Mouse (Mus musculus) heart, embryonic 14.5 days (tissue): ENCODE measurements around the gene Lamtor1. TPM values are rescaled to one million over a fixed set of nuclear protein-coding genes. Genes with fewer than 3 reads are reported as not detected.
A peak's percentile ranks its signal among the peaks of the same experiment; 100 is the strongest.

ENCODE experiments used
- ATAC-seq: fragments of 200-750 bp; cut with Nextera tagmentation; 2 replicates; pipeline ENCODE4 v1.8.0; 2017; ENCODE audit warnings: low read depth, moderate TSS enrichment; ENCODE audit not compliant: insufficient number of reproducible peaks, insufficient read depth, low FRiP score
- H3K27ac ChIP-seq, 2 experiments: fragments of 200-500 bp in 1 of 2; fragments of 300-500 bp in 1 of 2; sonication (generic) in 1 of 2; replicated peaks in 1 of 2; 2 replicates each; pipeline ENCODE4 v1.5.1; 2012 to 2014; ENCODE audit warnings: low read depth in 2 of 2, low read length in 2 of 2, control low read depth in 1 of 2, mild to moderate bottlenecking in 1 of 2, mixed read lengths in 1 of 2; ENCODE audit not compliant: control insufficient read depth in 1 of 2, insufficient read depth in 1 of 2
- H3K27me3 ChIP-seq: fragments of 300-500 bp; sonication (generic); 2 replicates; pipeline ENCODE4 v1.6.1; 2014; ENCODE audit warnings: mild to moderate bottlenecking, low read length, control low read depth; ENCODE audit not compliant: control insufficient read depth, insufficient read depth
- H3K36me3 ChIP-seq: fragments of 300-500 bp; sonication (generic); 2 replicates; pipeline ENCODE4 v1.6.1; 2014; ENCODE audit warnings: mild to moderate bottlenecking, control low read depth, low read length, mixed read lengths; ENCODE audit not compliant: control insufficient read depth, insufficient read depth
- H3K4me1 ChIP-seq, 2 experiments: fragments of 200-500 bp in 1 of 2; fragments of 300-500 bp in 1 of 2; sonication (generic) in 1 of 2; 2 replicates each; pipeline ENCODE4 v1.6.1; 2012 to 2014; ENCODE audit warnings: low read length in 2 of 2, control low read depth in 1 of 2, mixed read lengths in 1 of 2; ENCODE audit not compliant: control insufficient read depth in 2 of 2, insufficient read depth in 2 of 2
- H3K4me2 ChIP-seq: fragments of 300-500 bp; sonication (generic); 2 replicates; pipeline ENCODE4 v1.6.1; 2014; ENCODE audit warnings: mild to moderate bottlenecking, low read length
- H3K4me3 ChIP-seq, 2 experiments: fragments of 200-500 bp in 1 of 2; fragments of 300-500 bp in 1 of 2; sonication (generic) in 1 of 2; 2 replicates each; pipeline ENCODE4 v1.5.1; 2012 to 2014; ENCODE audit warnings: low read length in 2 of 2, mild to moderate bottlenecking in 2 of 2, control low read depth in 1 of 2, low read depth in 1 of 2, moderate library complexity in 1 of 2; ENCODE audit not compliant: control insufficient read depth in 1 of 2, insufficient read depth in 1 of 2
- H3K9ac ChIP-seq: fragments of 300-500 bp; sonication (generic); 2 replicates; pipeline ENCODE4 v1.6.1; 2014; ENCODE audit warnings: mild to moderate bottlenecking, low read length
- H3K9me3 ChIP-seq: fragments of 300-500 bp; sonication (generic); 2 replicates; pipeline ENCODE4 v1.6.1; 2016; ENCODE audit warnings: low read length, control low read depth; ENCODE audit not compliant: control insufficient read depth
- WGBS: fragments of 180-500 bp; shearing (Covaris S2); extraction: QIAGEN DNeasy Blood & Tissue Kit; methylation state at CpG from one replicate; pipeline ENCODE4 v1.1.7; 2014; 5-methylcytosine and 5-hydroxymethylcytosine counted together
- polyA plus RNA-seq: library from polyadenylated mRNA; unstranded; fragments of >200 nt; fragmentation: Nextera tagmentation; extraction: Ambion mirVana; gene quantifications from 2 replicates; pipeline ENCODE4 v1.2.1, GENCODE M21; 2014

Gene Lamtor1
- polyA plus RNA-seq, 1 experiment from 2014 or later, result 146 TPM

DNA sequence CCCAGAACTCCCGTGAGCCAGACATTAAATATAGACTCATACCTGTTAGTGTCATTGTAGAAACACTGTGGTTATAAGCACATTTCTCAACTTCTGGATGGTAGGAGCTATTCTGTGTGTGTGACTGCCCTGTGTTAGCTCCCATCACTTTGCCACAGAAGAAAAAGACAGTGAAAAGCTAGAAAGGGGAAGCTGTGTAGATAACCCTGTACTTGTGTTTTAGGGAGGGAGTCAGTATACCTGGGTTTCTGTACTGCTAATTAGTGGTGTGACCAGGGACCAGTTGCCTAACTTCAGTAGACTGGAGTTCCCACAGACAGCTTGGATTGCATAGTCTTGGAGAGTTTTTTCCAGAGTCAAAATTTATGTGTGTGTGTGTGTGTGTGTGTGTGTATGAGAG is 50.8 kb downstream of the Lamtor1 start:
- Histone ChIP-seq H3K27me3 (no peaks in the 10 kb centered on the region), H3K4me1 (no peaks in the 10 kb centered on the region; a peak in 1 of 4 replicates), H3K9me3 (no peaks in the 10 kb centered on the region), H3K4me2 (no peak overlapping the region), H3K4me3 (no peak overlapping the region), H3K27ac (no peak overlapping the region), H3K36me3 (no peaks in the 10 kb centered on the region), H3K9ac (no peak overlapping the region)
- no peak for ATAC-seq
- 80% methylated on average over 1 of the region's 1 CpGs for WGBS

GRCm38 (mm10) chr7:101956911-101957310 is 51.2 kb downstream of the Lamtor1 start:
- Histone ChIP-seq H3K27me3 (no peaks in the 10 kb centered on the region), H3K27ac (no peak overlapping the region), H3K9me3 (no peaks in the 10 kb centered on the region), H3K4me2 (no peak overlapping the region), H3K36me3 (no peaks in the 10 kb centered on the region), H3K4me1 (no peaks in the 10 kb centered on the region; a peak in 1 of 4 replicates), H3K4me3 (no peak overlapping the region), H3K9ac (no peak overlapping the region)
- WGBS, result 91% methylated on average over 5 of the region's 5 CpGs
- no peak for ATAC-seq

DNA sequence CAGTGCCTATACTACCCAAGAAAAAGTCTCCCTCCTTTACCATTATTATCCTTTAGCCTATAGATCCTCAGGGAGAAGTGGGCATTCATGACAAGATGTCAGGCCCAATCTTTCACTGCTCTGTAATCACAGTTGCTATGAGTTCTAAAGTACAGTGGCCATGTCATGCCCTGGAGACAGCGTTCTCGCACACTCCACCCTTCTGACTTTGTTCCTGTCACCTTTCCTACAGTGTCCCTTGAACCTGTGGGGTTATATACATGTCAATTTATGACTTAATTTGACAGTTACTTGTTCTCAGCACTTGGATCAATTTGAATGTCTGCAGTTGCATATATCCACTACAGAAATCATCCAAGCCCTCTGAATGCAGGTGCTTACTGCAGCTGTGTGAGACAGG is 57.1 kb downstream of the Lamtor1 start:
- ATAC-seq, result no peak
- Histone ChIP-seq H3K9me3 (no peaks in the 10 kb centered on the region), H3K4me2 (no peak overlapping the region), H3K4me3 (no peak overlapping the region), H3K9ac (no peak overlapping the region), H3K27ac (no peak overlapping the region), H3K4me1 (peaks cover 3 to 17% of the 10 kb centered on the region in 2 experiments; a peak in 3 of 4 replicates), H3K36me3 (no peaks in the 10 kb centered on the region), H3K27me3 (no peaks in the 10 kb centered on the region)
- WGBS, result 88% methylated on average over 2 of the region's 2 CpGs

GRCm38 (mm10) chr7:101963621-101964020 is 57.9 kb downstream of the Lamtor1 start:
- Histone ChIP-seq H3K36me3 (no peaks in the 10 kb centered on the region), H3K27me3 (no peaks in the 10 kb centered on the region), H3K27ac (no peak overlapping the region), H3K4me2 (no peak overlapping the region), H3K9ac (no peak overlapping the region), H3K4me1 (peaks cover 3 to 23% of the 10 kb centered on the region in 2 experiments; a peak in 3 of 4 replicates), H3K9me3 (no peaks in the 10 kb centered on the region), H3K4me3 (no peak overlapping the region)
- 88% methylated on average over 2 of the region's 2 CpGs for WGBS
- no peak for ATAC-seq

- Histone ChIP-seq H3K9me3 (no peaks in the 10 kb centered on the region), H3K4me3 (no peak overlapping the region), H3K9ac (no peak overlapping the region), H3K36me3 (no peaks in the 10 kb centered on the region), H3K4me2 (no peak overlapping the region), H3K27me3 (no peaks in the 10 kb centered on the region), H3K27ac (no peak overlapping the region), H3K4me1 (peaks cover 5 to 32% of the 10 kb centered on the region in 2 experiments)
- ATAC-seq, result no peak
- WGBS, result 88% methylated on average over 4 of the region's 4 CpGs
These were observed 58.8 kb downstream of the Lamtor1 start for GRCm38 (mm10) chr7:101964551-101964950.

GRCm38 (mm10) chr7:101965606-101966005 is 59.9 kb downstream of the Lamtor1 start:
- Histone ChIP-seq H3K4me1 (peaks cover 5 to 33% of the 10 kb centered on the region in 2 experiments), H3K9me3 (no peaks in the 10 kb centered on the region), H3K27me3 (no peaks in the 10 kb centered on the region), H3K36me3 (no peaks in the 10 kb centered on the region), H3K4me3 (no peak overlapping the region), H3K27ac (no peak overlapping the region), H3K9ac (no peak overlapping the region), H3K4me2 (no peak overlapping the region)
- 63% methylated on average over 2 of the region's 2 CpGs for whole genome bisulfite sequencing
- ATAC-seq, result no peak

DNA sequence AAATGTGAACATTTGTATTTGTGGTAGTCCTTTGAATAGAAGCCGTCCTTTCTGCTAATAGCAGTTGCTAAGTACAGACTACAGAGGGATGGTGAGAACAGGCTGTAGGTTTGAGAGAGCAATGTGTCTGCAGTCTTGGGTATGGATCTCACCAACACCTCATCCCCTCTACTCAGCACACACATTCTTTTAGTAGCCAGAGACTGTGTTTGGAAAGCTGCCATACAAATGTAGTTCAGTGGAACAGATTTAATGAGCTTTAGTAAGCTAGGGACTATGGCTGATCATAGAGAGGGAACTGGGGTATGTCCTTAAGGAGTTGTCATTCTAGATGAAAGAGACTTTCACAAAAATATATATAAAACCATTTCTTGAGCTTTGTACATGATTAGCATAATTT is 61.6 kb downstream of the Lamtor1 start:
- no peak overlapping the region for H3K4me3 ChIP-seq
- no peak overlapping the region for H3K4me2 ChIP-seq
- WGBS, result 28% methylated on average over 1 of the region's 1 CpGs
- H3K9me3 ChIP-seq, result no peaks in the 10 kb centered on the region
- no peak overlapping the region; the same call in 1 of the 2 replicates for H3K9ac ChIP-seq
- H3K27me3 ChIP-seq, result no peaks in the 10 kb centered on the region
- peaks cover 5 to 41% of the 10 kb centered on the region in 2 experiments for H3K4me1 ChIP-seq
- H3K36me3 ChIP-seq, result no peaks in the 10 kb centered on the region
- no peak for ATAC-seq
- H3K27ac ChIP-seq, result 0 out of 4 replicates have a peak overlapping the region, but pooled peaks of 1 of the 2 experiments have one; percentile 66

GRCm38 (mm10) chr7:101968751-101969150 is 63.0 kb downstream of the Lamtor1 start:
- Histone ChIP-seq H3K4me1 (peaks cover 9 to 52% of the 10 kb centered on the region in 2 experiments), H3K36me3 (no peaks in the 10 kb centered on the region; the same call in 1 of the 2 replicates), H3K4me3 (0 out of 4 replicates have a peak overlapping the region, but pooled peaks of 1 of the 2 experiments have one; percentile 76), H3K27me3 (no peaks in the 10 kb centered on the region), H3K9me3 (no peaks in the 10 kb centered on the region), H3K27ac (peak overlapping the region; percentile 32 to 99; a peak in 3 of 4 replicates), H3K4me2 (peak overlapping the region; percentile 82; the same call in 1 of the 2 replicates), H3K9ac (peak overlapping the region; percentile 83; the same call in 1 of the 2 replicates)
- ATAC-seq, result no peak
- WGBS, result 56% methylated on average over 2 of the region's 2 CpGs
